Mouse (Mus musculus) gastrocnemius, postnatal 10 days (tissue): ENCODE measurements at regions not wholly inside any gene's neighbourhood (a gene's known extent, or its start where the extent isn't known, plus 50 kb on each side); places are given as distances from the start of the nearest gene placed in this dataset.

Source experiments
- DNase-seq: peaks from one replicate; pipeline ENCODE4 v3.0.0; 2021; ENCODE audit warnings: mixed read lengths

GRCm38 (mm10) chr3:154388656-154389055 is 58.2 kb upstream of the Lhx8 start:
- no peak for DNase-seq

- DNase-seq, result no peak
Measured at GRCm38 (mm10) chr3:154387271-154387670, 56.8 kb upstream of the Lhx8 start.

- no peak for DNase-seq
Measured at GRCm38 (mm10) chr3:154385831-154386312, 55.4 kb upstream of the Lhx8 start.

GRCm38 (mm10) chr3:154382811-154383210 is 52.4 kb upstream of the Lhx8 start:
- no peak for DNase-seq

- DNase-seq, result no peak
Measured at GRCm38 (mm10) chr3:154381561-154381960, 51.1 kb upstream of the Lhx8 start.
